Mouse (Mus musculus) adrenal gland, adult 18-20 months (tissue): ENCODE measurements around the gene Churc1. TPM values are rescaled to one million over a fixed set of nuclear protein-coding genes. Genes with fewer than 3 reads are reported as not detected.
"Not testable (repeated sequence)": the region's sequence is repeated elsewhere in the genome, so short reads cannot be mapped to it uniquely, and the experiment has no call there.

Experiments used
- DNase-seq, 2 experiments: peaks; one replicate each; pipeline ENCODE4 v3.0.0; 2021 to 2022; ENCODE audit warnings: low spot score in 2 of 2
- total RNA-seq, 2 experiments: library from RNA; stranded (reverse); gene quantifications; 1 replicate in 1 of 2; 2 replicates in 1 of 2; pipeline ENCODE4 v1.2.3; 2021

Gene Churc1
- total RNA-seq, 2 experiments from 2014 or later, result 74.5 to 78.6 TPM

DNA sequence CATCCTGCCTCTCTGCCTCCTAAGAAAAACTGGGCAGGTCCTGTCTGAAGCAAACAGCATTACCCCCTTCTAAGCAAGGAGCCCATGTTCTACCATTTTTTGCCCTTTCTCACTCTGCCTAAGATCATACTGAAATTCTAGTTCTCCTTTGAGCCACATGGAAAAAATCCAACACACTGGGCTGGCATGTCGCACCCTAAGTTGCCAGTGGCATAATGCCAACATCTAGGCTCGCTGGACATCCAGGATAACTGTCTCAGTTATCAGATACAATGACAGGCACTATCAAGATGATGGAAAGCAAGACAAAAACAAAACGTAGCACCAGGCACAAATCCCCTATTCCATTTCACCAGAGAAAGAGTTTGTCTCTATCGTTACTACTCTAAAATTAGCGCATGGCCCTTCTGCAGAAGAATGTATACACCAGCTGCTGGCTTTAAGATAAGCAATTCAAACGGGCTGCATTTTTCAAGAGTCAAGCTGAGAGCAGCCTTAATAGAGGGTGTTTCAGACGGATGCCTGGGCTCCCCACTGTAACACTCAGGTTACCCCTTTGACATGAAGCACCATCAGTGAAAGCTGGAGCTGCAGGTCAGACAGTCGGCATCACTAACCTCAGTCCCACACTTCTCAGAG is 25.2 kb downstream of the Churc1 start:
- DNase-seq, result no peak

DNA sequence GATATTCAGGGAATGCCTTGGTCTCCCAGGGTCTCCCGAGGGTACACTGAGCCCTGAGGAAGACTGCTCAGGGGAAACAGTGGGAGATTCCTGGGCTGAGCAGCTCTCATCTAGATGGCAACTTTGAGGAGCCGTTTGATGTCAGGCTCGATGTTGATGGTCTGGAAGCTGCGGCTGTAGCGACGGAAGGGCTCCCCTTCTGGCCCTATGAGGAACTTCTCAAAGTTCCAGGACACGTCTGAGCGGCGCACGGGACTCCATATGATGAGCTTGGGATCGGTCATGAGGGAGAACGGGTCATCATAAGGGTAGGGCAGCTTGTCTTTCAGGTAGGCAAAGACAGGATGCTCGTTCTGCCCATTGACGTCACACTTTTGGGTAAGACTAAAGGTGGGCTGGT is 27.2 kb downstream of the Churc1 start:
- not testable (repeated sequence) for DNase-seq

DNA sequence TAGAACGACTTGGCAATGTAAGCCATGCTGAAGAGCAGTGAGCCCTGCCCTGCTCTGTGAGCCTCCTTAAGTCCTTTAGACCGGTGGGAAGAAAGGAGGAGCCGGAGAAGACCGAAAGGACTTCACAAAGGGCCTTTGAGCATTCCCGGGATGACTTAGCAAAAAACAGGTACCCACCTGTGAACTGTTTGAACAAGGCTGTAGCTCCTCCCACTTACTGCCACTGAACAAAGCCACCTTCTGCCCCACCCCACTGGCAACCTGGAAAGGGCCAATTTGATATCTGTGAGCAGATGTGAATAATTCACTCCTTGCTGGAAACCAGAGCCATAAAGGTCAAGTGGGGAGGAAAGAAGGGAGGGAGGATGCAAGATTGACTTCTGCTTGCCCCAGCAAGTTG is 30.0 kb downstream of the Churc1 start, which contains the start of gene Gpx2:
TSS of gene Gpx2 (minus strand) at position 205 of the 400 bp plus-strand sequence.
- DNase-seq, result no peak

DNA sequence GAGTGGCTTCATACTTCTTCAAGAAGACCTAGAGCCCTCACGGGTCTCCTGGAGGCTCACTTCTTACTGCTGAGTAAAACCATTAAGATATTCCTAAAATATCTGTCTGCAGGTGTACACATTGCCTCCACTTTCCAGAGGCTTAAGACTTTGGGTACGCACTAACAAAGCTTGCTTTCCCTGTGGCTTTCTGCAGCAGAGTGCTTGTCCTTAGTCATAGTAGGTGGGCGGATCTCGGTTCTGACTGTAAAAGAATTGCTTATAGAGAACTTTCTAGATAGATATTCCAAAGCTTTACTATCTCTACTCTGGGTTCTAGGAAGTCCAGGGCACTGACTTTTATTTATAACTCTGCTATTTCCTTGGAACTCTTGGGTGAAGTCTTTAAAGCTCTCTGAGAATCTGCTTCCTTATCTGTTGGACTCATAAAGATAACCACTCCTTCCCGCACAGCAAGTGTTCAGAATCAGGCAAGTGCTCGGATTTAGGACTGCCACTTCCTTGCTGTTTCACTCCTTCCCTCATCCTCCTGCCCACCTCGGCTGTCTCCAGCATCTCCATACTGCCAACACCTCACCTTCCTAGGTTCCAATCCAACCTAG is 31.7 kb downstream of the Churc1 start:
- DNase-seq, result no peak

DNA sequence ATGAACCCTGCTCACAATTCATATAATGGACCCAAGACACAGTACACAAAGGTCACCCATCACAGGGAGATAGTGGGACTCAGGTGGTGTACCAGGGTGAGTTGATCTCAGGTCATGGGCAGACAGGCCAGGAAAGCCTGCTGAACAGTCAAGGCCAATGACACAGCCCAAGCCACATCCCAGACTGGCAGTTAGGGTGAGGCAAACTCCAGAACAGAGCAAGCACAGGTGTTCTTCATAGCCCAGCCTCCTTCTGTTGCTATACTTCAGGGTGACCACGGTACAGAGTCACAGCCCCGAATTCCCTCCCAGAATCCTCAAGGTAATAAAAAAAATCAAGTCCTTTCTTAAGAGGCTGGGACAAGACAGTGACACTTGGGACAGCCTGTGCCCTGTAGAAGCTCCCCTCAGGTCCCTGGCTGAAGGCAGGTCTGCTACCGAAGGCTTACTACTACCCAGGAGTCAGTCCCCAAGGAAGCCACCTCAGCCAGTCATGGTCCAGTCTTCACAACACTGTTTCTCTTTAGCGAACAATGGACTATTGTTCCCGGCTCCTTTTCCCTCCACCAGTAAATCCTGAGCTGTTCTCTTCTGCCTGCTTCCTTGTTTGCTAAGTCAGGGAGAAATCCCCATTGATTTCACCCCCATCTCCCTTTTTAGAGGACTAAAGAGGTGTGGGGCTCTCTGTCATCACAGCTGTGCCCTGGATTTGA is 32.8 kb downstream of the Churc1 start:
- DNase-seq, result no peak

DNA sequence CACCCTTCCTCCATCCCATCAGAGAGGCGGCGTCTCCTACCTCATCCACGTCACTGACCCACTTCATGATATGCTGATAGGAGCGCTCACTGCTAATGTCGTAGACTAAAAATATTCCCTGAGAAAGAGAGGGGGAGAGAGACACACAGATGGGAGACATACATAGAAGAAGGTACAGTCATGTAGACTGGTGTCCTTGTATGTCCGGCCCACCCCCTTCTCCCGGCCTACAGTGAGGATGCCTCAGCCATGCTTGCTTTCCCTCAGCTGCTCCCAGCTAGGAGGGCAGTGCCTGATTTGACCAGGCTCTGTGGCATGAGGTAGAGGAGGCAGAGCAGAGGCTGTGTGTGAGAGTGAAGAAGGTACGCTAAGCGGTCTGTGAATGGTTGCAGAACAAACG is 37.7 kb downstream of the Churc1 start:
- no peak for DNase-seq

DNA sequence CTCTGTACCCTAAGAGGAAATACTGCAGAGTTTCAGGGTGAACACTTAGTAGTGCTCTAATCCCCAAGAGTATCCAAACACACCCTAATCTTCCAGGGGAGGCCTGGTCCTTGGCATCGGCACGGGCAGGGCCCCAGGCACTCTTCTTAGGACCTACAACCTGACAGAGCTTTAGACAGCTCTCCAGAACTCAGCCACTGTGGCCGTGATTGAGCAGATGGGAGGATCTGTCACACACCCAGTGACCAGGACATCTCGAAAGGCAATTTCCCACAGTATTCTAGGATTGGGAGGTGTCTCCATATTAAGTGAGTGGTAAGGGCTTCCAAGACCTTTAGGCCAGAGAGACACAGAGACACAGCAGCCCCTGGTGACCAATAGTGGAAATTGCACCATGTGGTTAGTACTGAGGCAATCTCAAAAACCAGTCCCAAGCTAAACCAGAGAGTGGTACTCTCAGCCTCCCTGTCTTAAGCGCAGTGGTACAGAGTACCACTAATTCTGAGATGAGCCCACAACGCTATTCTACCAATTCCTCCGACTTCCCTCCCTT is 38.4 kb downstream of the Churc1 start:
- peak; percentile 38 to 49 for DNase-seq

DNA sequence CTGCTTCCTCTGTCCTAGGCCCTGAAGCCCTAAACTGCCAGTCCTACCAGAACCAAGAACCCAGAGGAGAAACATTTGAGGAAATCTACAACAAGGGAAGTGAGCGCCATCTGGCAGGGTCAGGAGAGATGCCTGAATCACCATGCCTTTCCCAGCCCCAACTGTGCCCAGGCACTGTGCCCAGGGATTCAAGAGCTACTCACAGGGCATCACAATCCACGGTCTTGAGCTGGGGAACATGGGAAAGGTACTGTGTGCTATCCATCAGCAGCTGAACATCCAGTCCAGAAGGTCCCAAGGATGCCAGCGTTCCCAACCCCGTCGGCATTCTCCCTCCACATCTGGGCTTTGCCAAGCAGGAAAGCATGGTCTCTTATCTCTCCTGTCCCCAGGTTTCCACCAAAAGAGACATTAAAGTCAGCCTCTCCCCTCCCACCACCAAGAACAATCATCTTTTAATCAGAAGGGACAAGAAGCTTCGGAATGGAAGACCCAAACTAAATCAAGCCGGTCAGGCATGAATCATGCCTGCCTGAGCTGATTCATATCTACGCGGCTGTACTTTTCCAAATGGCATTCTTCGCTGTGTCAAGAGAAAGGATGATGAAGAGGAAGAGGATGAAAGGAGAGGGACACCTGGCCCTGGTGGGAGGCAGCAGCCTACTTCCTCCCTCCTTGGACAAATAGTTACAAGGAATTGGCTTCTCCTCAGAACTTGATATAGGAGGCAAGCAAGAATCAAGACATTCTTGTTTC is 39.9 kb downstream of the Churc1 start:
- peak in 1 of 2 experiments; percentile 22 for DNase-seq

DNA sequence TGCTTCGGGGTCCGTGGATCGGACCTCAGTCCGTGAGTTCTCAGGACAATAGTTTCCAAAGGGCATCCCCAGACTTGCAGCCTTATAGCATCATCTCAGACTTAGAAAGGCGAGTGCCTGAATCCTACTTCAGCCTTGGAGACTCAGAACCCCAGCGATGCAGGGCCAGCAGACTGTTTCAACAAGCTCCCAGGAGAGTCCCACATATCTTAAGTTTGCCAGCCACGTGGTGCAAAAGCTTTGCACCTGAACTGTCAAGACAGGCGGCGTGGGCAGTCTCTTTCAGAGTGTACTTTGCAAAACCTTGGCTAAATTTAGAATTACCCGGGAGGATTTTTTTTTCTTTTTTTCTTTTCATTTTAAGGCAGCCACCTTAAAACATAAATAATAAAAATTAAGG is 42.5 kb downstream of the Churc1 start:
- no peak for DNase-seq

DNA sequence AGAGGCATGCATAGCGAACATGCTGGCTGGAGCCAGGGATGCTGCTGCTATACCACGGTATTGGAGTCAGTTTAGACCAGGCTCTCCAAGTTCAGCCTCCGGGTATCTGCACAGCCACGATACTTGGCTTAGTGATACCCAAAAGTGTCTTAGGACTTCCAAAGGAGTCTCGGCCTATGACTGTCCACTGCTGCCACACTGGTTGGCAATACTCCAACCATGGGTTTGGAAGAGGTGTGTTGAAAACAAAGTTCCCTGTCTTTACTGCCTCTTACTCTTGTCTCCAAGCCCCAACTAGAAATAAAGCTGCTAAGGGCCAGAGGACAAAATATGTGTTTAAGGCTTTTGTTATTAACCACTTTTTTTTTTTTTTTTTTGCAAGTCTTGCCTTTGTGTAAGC is 45.2 kb downstream of the Churc1 start:
- DNase-seq, result no peak

DNA sequence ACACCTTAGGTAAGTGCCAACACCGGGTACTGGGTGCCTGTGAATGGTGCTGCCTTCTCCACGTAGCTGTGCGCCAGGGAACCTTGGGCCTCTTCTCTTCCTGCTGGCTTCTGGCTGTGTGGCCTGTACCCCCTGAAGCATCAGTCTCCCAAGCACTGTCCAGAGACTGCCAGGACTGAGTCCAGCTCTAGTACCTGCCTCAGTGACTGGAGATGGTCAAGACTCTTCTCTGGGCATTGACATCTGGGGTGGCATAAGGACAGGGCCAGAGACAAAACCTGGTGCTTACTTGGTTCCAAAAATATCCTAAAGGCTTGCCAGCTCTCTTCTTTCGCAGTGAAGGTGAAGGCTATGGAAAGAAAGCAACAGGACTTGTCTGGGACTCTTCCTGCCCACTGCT is 45.7 kb downstream of the Churc1 start:
- DNase-seq, result no peak

DNA sequence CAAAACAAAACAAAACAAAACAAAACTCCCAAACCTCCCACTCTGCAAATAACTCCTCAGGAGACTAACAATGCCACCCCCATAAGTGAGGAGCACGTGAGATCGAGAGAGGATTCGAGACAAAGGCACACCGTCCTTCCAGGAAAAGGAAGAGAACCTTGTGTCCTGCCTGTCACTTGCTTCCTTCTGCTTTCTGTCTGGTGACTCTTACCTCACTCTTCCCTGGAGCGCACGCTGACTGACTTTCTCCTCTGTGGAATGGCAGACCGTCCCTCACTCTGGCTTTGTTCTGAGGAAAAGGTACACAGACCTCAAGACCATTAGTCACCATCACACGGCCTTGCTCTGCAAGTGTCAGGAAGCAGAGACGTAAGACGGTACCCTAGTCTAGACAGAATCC is 48.2 kb downstream of the Churc1 start:
- DNase-seq, result no peak

DNA sequence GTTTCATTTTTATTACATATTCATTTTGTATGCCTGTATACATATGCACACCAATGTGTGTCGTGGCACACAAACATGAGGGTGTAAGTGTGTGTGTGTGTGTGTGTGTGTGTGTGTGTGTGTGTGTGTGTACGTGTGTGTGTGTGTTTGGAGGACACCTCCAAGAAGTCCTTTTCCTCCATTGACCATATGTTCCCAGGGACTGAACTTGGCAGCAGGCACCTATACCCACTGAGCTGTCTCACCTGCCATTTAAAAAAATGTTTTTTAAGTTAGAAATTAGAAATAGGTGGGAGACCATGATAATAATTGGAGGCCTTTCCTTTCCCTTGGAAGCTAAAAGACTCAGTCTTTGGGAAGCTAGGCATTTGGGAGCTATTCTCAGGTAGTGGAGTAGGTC is 48.8 kb downstream of the Churc1 start:
- no peak for DNase-seq

DNA sequence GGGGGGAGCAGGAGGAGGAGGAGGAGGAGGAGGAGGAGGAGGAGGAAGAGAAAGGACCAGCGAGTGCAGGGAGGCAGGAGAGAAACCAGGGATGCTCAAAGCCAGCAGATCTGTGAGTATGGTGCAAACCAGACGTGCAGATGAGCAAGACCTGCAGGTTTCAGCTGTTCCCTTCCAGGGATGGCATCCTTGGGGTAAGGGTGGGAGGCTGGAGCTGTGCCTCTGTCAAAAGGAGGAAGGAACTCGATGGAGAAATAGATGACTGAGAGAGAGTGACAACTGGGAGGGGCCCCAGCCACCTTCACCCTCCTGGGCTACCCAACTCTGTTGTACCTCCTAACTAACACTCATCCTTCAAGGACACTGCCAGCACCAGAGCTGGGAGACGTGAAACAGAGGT is 51.4 kb downstream of the Churc1 start:
- DNase-seq, result no peak

DNA sequence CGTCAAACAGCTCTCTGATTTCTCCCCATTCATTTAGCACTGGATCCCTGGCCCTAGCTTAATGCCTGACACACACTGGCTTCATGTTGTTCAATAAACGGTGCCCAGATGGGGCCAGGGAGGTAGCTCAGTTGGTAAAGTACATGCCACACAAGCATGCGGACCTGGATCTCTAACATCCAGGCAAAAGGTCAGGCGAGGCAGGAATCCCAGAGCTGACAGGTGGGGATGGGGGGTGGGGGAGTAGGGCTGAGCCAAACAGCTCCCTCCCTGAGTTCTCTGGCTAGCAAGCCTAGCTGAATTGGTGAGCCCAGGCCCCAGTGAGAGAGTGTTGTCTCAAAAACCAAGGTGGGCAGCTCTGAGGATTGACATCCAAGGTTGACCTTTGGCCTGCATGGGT is 51.8 kb downstream of the Churc1 start:
- no peak for DNase-seq

DNA sequence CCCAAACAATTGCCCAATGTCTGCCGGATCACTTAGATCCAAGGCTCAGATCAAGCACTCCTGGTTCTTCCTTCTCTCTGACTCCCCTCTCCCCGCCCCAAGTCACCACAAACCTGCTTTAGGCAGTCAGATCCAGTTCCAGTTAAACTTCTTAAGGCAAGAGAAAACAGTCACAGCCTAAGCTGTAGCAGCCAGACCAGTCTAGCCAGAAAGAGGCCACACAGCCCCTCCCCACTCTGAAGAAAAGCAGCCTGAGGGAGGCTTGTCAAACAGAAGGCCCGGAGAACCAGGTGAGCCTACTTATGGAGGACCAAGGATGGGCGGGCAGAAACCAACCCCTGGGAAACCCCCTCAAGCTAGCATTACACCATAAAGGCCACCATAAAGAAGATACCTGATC is 52.8 kb downstream of the Churc1 start:
- DNase-seq, result no peak

DNA sequence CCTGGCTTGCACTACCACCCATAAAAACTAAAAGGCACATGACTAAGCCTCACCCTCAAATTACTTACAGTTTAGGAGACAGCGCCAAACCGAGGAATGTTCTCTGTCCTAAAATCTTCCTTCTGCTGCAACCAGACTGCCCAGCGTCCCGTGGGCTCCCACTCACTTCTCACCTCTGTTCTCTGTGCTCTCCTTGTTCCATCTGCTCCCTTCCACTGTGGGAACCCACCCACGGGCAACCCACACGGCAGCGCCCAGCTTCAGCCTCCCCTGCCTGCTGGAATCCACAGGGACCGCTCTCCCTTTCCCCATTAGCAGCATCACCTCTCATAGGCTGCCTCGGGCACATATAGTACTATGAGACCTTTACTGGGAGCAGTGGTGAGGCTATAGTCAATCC is 53.6 kb downstream of the Churc1 start:
- DNase-seq, result no peak

DNA sequence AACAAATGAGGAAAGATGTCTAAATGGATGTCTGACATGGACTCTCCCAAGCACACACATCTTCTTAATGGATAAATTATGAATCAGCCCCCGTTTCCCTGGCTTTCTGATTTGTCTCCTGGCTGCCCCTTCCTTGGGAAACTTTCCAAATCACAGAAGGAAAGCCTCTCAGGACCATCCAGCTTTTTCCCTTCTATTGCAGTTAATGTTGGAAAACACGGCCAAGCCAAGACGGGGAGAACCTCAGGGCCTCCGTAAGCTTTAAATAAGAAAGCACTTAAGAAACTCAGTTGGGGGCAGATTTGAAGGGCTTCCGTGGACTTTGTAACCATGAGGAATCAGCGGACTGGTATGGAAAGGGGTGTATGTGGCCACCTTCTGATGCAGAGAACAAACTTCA is 54.5 kb downstream of the Churc1 start:
- DNase-seq, result no peak

DNA sequence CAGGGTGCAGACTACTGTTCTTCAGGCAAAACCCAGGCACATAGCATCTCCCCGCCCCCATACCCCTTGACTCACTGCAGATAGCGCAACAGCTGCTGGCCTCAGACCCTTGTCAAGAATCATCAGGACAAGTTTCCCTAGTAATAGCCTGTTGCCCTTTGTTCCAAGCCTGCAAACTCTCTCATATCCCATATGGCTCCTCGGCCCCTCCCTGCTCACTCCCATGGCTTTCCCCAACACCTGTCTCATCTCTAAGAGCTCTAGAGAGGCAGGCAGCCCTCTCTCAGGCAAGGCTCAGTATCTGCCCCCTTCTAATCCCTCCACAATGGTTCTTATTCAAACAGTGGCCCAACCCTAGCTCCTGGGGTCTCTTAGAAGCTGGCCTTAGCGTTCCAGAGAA is 55.3 kb downstream of the Churc1 start:
- DNase-seq, result no peak

DNA sequence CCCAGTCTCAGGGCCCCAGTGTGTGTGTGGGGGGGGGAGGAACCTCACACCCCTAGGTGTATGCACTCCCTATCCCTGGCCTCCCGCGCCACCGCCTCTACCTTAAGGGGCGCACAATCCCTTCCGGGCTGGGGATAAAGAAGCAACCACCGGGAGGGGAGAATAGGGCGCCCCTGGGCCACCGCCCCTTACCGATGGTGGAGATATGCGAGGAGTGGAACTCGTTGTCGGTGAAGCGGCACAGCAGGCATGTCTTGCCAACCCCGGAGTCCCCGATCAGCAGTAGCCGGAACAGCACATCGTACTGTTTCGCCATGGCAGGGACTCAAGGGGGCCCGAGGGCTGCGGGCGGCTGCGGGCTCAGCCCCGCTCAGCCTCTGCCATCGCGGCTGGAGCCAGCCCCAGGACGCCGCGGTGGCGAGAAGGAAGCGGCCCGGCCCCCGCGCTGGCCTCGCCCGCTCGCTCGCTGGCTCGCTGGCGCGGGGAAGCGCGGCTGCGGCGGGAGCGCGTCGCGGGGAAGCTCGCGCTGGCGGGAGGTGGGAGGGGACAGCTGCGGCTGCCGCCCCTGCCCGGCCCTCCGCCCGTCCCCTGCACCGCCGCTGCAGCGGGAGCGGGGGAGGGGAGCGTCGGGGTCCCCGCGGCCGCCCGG is 56.8 kb downstream of the Churc1 start:
- DNase-seq, result peak; percentile 31 to 45

DNA sequence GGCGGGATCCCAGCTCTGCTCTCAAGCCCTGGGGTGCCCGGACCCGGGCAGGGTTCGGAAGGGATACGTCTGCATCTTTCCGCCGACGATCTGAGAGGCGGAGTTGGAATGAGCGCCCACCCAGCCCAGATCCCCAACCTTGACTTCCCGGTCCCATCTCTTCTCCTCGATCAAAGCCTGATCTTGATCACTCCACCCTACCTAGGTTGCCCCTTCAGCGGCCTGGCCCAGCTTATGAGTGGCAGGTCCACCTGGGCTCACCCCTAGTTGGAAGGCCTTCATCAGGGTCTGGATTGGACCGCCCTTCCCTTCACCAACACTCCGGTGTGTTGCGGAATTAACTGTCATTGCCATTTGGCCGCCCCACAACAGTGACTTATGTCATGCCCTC is 57.3 kb downstream of the Churc1 start, which contains the start of gene Rab15:
TSS of gene Rab15 (minus strand) at position 258 of the 391 bp plus-strand sequence.
- DNase-seq, result no peak
